Mouse (Mus musculus) lung, adult 2 months (tissue): Measurements from ENCODE around the gene Hoxb4.

Experiments
- CTCF ChIP-seq: fragments of 200-500 bp; IDR thresholded peaks from 2 replicates; pipeline ENCODE4 v1.5.1; 2011; ENCODE audit warnings: mild to moderate bottlenecking, low read length, control low read depth; ENCODE audit not compliant: insufficient read depth
- POLR2A ChIP-seq: fragments of 200-500 bp; IDR thresholded peaks from 2 replicates; pipeline ENCODE4 v1.6.1; 2011; ENCODE audit warnings: low read depth, mild to moderate bottlenecking, control low read depth, low read length, borderline replicate concordance; ENCODE audit errors: extremely low read depth

GRCm38 (mm10) chr11:96353522-96353841 lies 35.4 kb downstream of the Hoxb4 start:
- TF ChIP-seq POLR2A: no peak
- TF ChIP-seq CTCF: no peak
